Mouse (Mus musculus) hindbrain, embryonic 14.5 days (tissue): ENCODE results near the gene Nudt15. TPM values are rescaled to one million over a fixed set of nuclear protein-coding genes. Genes with fewer than 3 reads are reported as not detected.

Experiments
- polyA plus RNA-seq: library from polyadenylated mRNA; unstranded; fragments of >200 nt; fragmentation: Nextera tagmentation; extraction: Ambion mirVana; gene quantifications from 2 replicates; pipeline ENCODE4 v1.2.1, GENCODE M21; 2014

Gene Nudt15
- polyA plus RNA-seq, 1 experiment from 2014 or later = 10.3 TPM

Other genes with a start within 250 kb of the Nudt15 start
- gene Rb1, start 222.4 kb downstream of the Nudt15 start, polyA plus RNA-seq = 29.2 and 32.2 TPM in 2 replicates
- gene Itm2b, start 163.0 kb downstream of the Nudt15 start, polyA plus RNA-seq = 761 and 787 TPM in 2 replicates
- gene Med4, start 38.2 kb downstream of the Nudt15 start, polyA plus RNA-seq = 63.9 and 67.8 TPM in 2 replicates
- 139 and 145 TPM in 2 replicates for gene Sucla2, start 22.9 kb downstream of the Nudt15 start, polyA plus RNA-seq
- not detected in 2 replicates for gene Gm21750, start 113.0 kb upstream of the Nudt15 start, polyA plus RNA-seq